Mouse (Mus musculus) embryo, embryonic 11 days (tissue): ENCODE results near the gene Gm2a.
A peak's percentile ranks its signal among the peaks of the same experiment; 100 is the strongest.

Source experiments
- DNase-seq: peaks from one replicate; pipeline ENCODE4 v3.0.0-alpha.2; 2015

The Gm2a gene

DNA sequence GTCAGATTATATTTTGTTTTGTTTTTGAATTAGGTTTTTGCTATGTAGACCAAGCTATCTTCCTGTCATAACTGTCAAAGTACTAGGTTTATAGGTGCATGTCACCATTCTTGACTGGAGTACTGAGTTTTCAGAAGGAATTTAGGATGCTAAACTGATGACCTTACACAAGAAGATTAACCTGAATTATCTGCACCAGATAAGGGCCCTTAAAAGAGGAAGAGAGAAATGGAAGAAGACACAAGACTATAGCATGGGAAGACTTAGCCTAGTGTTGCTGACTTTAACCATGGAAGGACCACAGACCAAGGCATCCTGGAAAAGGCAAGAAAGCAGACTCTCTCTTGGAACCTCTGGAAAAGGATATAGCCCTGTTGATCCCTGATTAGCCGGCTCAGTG is 35.3 kb downstream of the Gm2a start:
- DNase-seq: no peak

DNA sequence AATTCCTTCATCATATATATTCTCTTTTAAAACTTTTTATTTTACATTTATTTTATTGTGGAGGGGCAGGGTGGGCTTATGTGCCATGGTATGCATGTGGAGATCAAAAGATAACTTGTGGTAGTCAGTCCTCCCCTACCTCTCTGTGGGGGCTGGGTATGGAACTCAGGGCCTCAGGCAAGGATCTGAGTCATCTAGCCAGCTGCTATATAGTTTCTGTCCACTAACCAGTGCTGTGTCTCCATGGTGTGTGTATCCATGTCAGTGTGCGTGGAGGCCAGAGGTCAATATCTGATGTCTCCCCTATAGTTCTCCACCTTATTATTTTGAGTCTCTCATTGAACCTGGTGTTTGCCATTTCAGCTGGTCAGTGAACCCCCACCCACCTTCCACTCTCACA is 36.5 kb downstream of the Gm2a start:
- DNase-seq: no peak

DNA sequence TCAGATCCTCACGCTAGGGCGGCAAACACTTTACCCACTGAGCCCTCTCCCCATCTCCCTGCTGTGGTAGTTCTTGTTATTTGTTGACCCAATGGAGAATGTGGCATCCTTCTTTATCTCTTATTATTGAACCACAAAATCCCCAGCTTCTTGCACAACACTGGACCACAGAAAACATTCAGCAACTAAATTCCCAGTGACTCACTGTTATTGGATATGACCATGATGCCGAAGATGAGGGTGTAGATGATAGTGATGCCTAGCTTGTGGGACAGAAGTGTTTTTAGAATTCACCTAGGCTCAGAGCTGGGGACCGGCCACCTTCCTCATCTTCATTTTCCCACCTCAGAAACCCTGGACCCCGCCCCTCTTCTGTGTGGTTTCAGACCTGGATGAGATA is 37.0 kb downstream of the Gm2a start:
- no peak for DNase-seq

DNA sequence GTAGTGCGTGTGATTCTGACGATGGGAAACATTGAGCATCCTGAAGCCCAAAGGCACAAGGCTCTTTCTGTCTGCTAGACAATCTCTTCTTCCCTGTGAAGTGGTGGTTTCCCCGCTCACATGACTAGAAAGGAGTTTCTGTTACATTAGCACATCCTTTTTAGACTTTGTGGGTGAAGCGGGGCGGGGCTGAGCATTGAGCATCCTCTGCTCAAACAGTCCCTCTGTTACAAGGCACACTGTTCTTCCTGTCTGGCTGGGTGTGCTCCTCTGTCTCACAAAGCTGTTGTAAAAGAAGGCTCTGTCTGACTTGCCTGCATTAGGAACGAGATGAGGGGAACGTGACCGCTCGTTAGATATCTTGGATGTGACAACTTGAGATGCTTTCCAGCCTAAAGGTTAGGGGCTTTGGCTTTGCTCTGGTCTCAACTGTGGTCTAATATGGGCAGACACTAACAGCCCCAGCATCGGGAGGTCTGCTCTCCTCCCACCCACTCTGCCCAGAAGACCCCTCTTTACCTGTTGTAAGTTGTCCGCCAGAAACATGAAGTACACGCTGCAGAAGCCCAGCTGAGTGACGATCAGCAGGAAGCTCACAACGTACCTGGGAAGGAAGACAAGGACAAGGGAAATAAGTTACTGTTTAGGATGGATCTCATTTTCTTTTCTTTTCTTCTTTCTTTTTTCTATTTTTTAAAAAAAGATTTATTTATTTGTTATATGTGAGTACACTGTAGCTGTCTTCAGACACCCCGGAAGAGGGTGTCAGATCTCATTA is 39.0 kb downstream of the Gm2a start:
- DNase-seq: no peak

DNA sequence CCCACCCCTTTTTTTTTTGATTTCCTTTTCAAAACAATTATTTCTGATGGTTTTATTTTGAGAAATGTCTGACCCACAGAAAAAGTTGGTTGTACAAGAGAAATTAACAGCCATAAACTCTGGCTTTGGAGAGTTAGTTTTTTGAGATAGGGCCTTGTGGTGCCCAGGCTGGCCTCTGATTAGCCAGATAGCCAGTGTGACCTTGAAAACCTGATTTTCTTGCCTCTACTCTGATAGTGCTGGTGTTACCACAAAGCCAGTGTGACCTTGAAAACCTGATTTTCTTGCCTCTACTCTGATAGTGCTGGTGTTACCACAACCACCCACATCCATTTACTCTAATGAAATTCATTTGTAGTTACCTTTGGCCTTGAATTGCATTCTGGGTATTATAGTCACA is 39.7 kb downstream of the Gm2a start:
- no peak for DNase-seq

DNA sequence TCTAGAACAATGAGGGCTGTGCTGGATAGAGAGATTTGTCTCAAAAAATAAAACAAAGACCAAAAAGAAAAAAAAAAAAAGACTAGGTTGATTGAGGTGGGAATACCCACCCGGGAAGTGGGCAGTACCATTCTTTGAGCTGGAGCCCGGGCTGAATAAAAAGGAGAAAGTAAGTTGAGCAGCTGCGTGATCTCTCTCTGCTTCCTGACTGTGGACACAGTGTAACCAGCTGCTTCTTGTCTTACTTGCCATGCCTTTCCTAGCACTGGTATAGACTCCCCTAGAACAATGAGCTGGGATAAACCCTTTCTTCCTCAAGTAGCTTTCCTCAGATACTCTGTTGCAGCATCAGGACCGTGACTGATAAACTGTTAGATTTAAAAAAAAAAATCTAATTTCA is 43.6 kb downstream of the Gm2a start:
- no peak for DNase-seq

DNA sequence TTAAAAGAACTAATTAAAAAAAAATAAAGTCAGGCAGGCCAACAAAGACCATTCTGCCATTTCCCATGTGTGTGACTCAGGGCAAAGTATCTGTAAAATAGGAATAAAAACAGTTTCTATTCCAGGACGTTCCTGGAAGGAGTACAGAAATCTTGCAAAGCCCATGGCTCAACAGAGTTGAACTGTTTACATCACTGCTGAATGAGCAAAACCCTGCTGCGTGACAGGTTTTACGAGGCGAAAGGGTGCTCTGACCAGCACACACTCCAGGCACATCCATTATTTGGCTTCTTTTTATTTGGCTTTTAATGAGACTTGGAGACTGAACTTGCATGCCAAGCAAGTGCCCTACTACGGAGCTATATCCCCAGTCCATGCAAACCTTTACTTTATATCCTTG is 46.1 kb downstream of the Gm2a start:
- no peak for DNase-seq

DNA sequence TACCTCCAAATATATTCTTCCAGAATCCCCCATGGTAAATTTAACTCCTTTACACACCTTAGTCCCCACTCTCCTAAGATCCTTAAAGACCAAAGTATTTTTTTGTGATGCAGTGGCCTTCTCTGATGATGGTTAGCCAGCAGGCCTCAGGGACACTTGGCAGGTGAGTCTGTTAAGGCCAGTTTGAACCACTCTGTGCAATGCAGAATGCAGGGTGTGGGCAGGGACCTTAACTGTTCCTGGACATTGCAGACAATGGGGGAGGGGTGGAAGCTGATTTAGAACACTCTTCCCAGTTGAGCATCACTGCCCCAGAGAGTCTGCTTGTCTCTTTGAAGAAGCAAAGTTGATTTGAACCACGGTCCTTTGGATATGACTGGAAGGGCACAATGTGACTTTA is 48.9 kb downstream of the Gm2a start:
- DNase-seq: no peak

DNA sequence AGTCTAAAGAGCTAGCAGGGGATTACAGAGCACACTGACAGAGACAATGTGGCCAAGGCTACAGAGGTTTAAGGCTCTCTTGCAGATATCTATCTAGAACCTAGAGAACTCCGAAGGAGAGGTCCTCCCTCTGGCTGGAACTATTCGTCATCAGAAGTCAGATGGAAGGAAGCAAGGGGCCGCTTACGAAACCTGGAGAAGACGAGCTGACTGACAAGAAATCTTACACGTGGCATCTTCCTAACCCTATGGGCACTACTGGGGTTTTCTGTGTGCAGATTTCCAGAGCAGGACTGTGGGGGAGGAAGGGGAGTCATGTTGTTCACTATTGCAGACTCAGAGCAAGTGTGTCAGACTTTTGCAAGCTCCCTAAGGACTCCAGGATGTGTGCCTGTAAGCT is 49.5 kb downstream of the Gm2a start:
- no peak for DNase-seq

DNA sequence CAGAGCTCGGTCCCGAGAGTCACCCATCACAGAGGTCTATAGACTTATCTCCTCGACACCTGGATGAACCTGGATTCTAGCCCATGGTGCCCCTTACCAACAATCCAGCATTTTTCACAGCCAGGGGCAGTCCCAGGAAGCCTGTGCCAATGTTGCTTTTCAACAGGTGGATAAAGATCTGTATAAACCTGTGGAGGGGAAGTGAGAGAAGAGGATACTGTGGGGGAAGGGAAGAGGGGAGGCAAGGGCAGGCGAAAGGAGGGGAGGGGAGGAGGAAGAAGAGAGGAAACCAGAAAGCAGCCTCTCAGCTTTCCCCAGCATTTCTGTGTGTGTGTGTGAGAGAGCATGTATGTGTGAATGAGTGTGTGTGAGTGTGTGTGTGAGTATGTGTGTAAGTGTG is 50.5 kb downstream of the Gm2a start:
- DNase-seq: no peak

DNA sequence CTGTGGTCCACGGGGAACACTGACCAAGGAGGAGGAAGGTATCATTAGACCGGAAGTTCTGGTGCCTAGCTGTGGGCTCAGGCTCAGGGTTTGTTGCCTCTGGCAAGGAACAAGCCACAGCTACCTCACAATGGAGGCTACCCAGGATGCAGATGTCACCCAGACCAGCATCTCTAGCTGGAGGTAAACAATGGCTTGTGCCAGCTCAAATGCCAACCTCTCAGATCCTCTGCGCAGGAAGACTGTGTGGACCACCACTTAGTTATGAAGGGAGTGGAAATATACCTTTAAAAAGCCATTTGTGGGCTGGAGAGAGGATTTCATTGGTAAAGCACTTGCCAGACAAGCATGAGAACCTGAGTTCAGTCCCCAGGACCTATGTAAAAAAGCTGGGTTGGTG is 53.7 kb downstream of the Gm2a start, which contains the start of gene Slc36a3:
Gene Slc36a3, minus strand, starts transcription at position 101 of the 400 bp plus-strand sequence.
- DNase-seq: no peak

DNA sequence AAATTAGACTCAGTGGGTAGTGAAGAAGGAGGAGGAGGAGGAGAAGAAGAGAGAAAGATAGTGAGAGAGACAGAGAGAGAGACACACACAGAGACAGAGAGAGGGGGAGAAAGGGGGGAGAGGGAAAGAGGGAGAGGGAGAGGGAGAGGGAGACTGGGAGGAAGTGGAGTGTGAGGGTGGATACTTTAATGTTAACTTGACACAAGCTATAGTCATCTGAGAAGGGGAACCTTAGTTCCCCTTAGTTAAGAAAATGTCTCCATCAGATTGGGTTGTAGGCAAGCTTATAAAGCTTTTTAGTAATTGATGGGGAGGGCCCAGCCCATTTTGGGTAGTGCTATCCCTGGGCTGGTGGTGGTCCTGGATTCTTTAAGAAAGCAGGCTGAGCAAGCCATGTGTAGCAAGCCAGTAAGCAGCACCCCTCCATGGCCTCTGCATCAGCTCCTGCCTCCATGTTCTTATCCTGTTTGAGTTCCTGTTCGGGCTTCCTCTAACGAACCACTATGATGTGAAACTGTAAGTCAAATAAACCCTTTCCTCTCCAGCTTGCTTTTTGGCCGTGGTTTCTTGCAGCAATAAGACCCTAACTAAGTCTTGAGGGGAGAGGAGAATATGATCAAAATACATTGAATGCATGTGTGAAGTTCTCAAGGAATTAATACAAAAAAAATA is 56.6 kb downstream of the Gm2a start:
- no peak for DNase-seq

DNA sequence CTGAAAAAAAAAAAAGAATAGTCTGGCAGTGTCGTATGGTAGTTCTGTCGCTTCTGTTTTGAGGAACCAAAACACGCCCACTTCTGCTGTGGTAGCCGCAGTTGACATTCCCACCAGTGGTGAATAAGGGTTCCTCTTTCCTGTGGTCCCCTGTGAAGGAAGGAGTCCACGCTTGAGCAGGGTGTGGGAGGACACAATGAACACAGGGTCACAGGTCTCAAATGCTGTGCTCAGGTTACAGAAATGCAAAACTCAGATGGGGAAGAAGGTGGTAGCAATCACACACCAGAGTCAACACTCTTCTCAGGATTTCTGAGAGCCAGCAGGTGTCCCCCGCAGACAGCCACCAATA is 57.1 kb downstream of the Gm2a start:
- no peak for DNase-seq

DNA sequence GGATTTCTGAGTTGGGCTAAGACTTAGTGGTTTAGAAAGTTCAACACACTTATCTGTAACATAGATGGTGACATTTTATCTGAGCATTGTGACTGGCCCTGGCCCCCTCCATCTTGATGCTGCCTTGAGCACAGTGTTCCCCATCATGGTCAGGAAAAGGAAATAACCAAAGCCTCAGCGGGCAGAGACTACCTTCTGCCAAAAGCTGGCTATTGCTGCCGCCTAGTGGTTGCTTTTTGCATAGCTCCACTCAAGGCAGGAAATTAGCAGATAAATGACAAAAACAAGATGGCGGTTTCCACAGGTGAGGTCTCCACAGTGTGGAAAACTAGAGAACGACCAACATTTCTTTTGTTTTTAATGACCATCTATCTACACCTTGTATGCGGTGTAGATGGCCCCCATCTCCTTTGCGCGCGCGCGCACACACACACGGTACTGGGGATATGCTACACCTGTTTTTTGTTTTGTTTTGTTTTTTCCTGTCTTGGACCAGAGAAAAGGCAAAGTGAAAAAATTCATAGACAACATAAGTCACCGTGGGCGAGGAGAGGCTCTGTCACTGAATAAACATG is 61.0 kb downstream of the Gm2a start:
- DNase-seq: peak; percentile 82
